Mouse (Mus musculus) gastrocnemius, postnatal 14 days (tissue): Measurements from ENCODE around the gene Vstm5. TPM values are rescaled to one million over a fixed set of nuclear protein-coding genes. Genes with fewer than 3 reads are reported as not detected.
"Not testable (repeated sequence)": the region's sequence is repeated elsewhere in the genome, so short reads cannot be mapped to it uniquely, and the experiment has no call there.

Experiments
- DNase-seq: peaks from one replicate; pipeline ENCODE4 v3.0.0; 2021; ENCODE audit warnings: mixed read lengths
- intact Hi-C: fragments of 180-260 bp; cut with DNase I; formaldehyde crosslinking; loops from one replicate; pipeline ENCODE4 v1.15.1; 2025; ENCODE audit warnings: low total_unique reads
- total RNA-seq, 2 experiments: library from RNA; stranded (reverse); gene quantifications; 2 replicates each; pipeline ENCODE4 v1.2.3; 2021

Vstm5 gene
- total RNA-seq, 2 experiments from 2014 or later: 0.14 to 0.27 TPM

DNA sequence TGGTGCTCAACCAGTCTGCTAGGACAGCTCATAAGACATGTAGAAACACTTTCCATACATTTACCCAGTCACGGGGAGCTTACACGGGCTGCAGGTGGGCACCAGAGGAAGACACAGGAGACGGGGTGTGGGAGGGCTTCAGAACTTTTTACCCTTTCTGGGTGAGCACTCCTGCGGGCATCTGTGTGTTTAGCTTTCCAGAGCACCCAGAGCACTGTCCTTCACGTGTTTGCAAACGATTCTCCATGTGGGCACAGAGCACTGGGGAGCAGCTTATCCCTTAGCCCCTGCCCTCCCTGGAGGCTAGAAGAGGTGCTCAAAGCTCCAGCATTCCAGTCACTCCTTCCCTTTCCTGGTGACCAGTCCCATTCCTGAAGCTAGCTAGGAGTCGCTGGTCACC is 15.7 kb downstream of the Vstm5 start:
- no peak for DNase-seq
- intact Hi-C loops: no loop called here

DNA sequence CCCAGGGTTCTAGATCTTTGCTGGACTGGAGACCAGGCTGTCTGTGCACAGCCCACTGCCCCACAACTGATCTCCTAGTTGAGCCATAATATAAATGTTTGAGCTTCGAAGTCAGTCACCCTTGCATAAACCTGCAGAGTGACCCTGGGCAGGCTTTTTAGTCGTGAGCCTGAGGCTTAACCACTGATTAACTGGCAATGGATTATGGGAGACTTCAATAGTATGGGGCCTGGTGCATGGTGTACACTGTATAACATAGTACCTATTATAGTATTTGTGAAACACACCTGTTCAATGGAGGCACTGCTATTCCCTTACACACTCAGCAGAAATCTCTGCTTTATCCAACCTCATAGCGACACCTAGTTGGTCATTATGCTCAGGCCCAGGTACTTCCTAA is 17.4 kb downstream of the Vstm5 start:
- intact Hi-C loops: no loop called here
- DNase-seq: no peak

DNA sequence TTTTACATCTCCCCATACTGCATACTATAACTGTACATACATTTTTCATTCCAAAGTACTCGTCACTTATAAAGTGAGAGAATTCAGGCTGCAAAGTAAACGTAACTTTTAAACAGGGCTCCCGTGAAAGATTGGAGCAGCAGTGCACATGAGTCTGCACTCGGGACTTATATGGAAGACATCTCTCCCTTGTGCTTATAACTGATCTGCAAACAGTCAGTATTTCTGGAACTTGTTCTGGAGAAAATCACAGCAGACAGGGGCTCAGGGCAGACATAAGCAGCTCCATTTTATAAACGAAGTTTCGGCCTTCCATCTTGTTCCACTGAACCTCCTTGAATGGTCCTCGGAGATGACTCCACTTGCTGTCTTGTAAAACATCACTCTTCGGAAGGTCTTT is 23.1 kb downstream of the Vstm5 start:
- intact Hi-C loops: no loop called here
- no peak for DNase-seq

- DNase-seq: no peak
These were observed 24.6 kb downstream of the Vstm5 start for GRCm38 (mm10) chr9:15263487-15263886.

GRCm38 (mm10) chr9:15273981-15274380 is 35.1 kb downstream of the Vstm5 start:
- intact Hi-C loops: no loop called here
- no peak for DNase-seq

More at GRCm38 (mm10) chr9:15263487-15263886, 24.6 kb downstream of the Vstm5 start:
- intact Hi-C loops: no loop called here

DNA sequence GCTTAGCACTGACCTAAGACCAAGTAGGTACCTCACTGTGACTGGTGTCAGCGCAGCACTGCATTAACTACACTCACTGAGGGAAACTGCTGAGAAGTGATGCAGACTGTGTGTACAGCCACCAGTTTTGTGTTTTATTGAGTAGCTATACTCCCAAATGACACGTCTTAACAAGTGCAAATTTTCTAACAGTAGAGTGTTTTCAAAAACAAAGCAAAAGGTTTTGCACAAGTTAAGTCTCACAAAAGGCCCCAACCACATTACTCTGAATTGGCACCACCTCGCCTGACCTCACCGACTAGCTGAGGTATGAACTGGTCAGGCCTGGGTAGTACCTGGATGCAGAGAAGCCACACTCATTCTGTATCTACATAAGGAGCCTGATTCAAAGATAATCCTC is 38.0 kb downstream of the Vstm5 start:
- intact Hi-C loops: no loop called here
- no peak for DNase-seq

DNA sequence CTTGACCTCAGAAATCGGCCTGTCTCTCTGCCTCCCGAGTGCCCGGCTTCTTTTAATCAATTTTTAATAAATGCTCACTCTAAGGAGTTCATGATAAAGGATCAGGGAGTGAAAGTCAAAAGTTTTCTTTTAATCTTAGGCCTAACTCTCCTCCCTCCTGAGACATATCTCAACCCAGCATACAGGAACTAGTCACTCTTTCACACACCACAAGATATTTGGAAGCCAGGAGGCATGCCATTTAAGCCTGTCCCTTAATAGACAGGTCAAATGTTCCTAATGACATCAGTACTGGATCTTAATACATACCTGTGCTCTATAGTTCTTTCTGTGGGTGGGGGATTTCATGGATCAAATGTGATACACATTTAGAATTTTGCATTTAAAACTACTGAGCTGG is 39.5 kb downstream of the Vstm5 start:
- intact Hi-C loops: no loop called here

DNA sequence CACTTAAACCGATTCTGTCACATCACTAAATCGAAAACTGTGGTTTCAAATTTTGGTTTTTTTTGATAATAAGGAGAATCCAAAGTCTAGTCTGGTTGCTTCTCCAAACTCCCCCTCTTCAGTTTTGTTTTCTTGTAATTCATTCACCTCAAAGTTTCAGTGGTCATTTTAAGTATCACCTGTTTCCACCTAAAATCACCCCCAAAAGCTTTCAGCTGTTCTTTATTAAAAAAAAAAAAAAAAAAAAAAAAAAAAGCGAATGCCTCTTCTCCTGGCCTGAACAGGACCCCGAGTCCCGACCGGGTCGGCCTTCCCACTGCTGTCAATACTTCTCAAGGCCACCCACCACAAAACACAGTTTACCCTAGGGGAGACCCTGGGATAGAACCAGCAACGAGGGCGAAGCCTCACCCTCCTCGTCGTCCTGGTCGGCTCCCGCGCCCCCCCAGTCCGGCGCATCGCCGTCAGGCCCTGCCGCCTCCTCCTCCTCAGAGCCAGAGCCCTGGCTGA is 40.3 kb downstream of the Vstm5 start:
- DNase-seq: no peak
- intact Hi-C loops: no loop called here

More for the DNA sequence above, 39.5 kb downstream of the Vstm5 start:
- no peak for DNase-seq

- peak; percentile 93 for DNase-seq
- intact Hi-C loops: no loop called here
These were observed 41.0 kb downstream of the Vstm5 start, which contains the start of gene Med17 for GRCm38 (mm10) chr9:15279649-15280490. TSS of gene Med17 (minus strand) at chr9:15279931.

- DNase-seq: no peak
- intact Hi-C loops: no loop called here
These were observed 41.6 kb downstream of the Vstm5 start for GRCm38 (mm10) chr9:15280491-15280879.

GRCm38 (mm10) chr9:15285443-15285842 is 46.6 kb downstream of the Vstm5 start:
- no peak for DNase-seq
- intact Hi-C loops: no loop called here

GRCm38 (mm10) chr9:15287846-15288245 is 49.0 kb downstream of the Vstm5 start:
- DNase-seq: no peak
- intact Hi-C loops: no loop called here

DNA sequence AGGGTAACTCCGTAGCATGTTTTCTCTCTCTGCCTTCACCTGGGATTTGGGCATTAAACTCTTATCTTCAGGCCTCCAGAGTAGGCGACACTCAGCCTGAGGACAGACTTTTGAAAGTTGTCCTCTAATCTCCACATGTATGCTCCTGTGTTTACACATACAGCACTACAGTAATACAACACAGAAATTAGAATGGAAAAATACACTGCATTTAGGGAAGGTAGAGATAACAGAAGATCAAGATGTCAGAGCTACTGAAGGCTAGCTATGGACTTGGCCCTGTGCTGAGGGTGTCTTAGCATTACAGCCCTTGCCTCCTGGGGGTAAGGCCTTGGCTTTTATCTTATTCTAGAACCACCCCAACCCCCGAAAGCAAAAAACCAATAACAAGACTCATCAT is 49.6 kb downstream of the Vstm5 start:
- intact Hi-C loops: no loop called here
- DNase-seq: no peak

- intact Hi-C loops: no loop called here
- no peak for DNase-seq
These were observed 50.4 kb downstream of the Vstm5 start for GRCm38 (mm10) chr9:15289251-15289650.

GRCm38 (mm10) chr9:15297112-15297511 is 58.3 kb downstream of the Vstm5 start:
- intact Hi-C loops: no loop called here
- no peak for DNase-seq

- intact Hi-C loops: no loop called here
- DNase-seq: no peak
These were observed 59.6 kb downstream of the Vstm5 start for GRCm38 (mm10) chr9:15298451-15298850.

DNA sequence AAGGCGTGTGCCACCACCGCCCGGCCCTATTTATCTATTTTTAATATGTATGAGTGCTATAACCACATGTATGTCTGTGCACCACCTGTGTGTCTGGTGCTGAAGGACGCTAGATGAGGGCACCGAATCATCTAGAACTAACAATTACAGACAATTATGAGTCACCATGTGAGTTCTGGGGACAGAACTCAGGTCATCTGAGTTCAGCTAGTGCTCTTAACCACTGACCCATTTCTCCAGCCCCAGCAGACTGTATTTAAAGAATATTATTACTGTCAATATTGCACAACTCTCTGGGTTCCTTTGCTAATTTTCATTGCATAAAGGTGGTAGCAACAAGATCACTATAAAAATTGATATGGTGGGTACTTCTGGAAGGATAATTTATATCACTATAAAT is 61.2 kb downstream of the Vstm5 start:
- DNase-seq: no peak
- intact Hi-C loops: no loop called here

DNA sequence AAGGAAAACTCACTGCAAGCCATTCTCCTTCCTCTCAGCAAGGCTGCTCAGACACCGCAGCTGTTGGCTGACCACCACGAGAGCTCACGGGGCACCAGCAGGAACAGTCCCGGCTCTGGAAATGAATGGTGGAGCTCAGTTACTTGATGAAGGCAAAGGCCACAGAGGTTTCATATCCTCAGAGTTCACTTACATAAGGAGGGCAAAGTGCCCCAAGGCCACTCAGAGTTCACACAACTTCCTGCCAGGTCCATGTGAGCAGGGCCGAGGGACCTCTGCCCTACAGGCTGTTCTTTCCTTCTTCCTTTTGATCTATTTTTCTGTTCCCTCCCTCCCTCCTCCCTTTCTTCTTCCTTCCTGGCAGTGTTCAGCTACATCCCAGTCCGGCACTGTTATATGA is 62.6 kb downstream of the Vstm5 start:
- DNase-seq: peak; percentile 13
- intact Hi-C loops: no loop called here

DNA sequence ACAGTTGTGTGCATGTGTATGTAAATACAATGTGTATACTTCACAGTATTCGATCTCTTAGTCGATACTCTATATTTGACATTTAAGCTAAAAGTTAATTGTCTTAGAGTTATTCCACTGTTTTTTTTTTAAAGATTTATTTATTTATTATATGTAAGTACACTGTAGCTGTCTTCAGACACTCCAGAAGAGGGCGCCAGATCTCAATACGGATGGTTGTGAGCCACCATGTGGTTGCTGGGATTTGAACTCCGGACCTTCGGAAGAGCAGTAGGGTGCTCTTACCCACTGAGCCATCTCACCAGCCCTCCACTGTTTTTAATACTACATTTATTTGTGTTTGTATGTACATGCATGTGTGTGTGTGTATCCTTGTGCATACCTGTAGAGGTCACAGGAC is 63.2 kb downstream of the Vstm5 start:
- DNase-seq, intact Hi-C loops: not testable (repeated sequence)

GRCm38 (mm10) chr9:15302881-15303280 is 64.0 kb downstream of the Vstm5 start:
- DNase-seq: no peak
- intact Hi-C loops: no loop called here
